Mouse (Mus musculus) myocyte (in vitro differentiated cells): ENCODE data around the gene Schip1. TPM values are rescaled to one million over a fixed set of nuclear protein-coding genes. Genes with fewer than 3 reads are reported as not detected.

Source experiments
- H3K27me3 ChIP-seq: one replicate; pipeline ENCODE4 v1.6.1; 2011; ENCODE audit not compliant: control insufficient read depth, insufficient read depth, insufficient read length
- H3K36me3 ChIP-seq: one replicate; pipeline ENCODE4 v1.6.1; 2011; ENCODE audit not compliant: control insufficient read depth, insufficient read depth
- H3K4me2 ChIP-seq: one replicate; pipeline ENCODE4 v1.6.1; 2011; ENCODE audit warnings: low read depth, control low read depth
- H3K4me3 ChIP-seq: one replicate; pipeline ENCODE4 v1.5.1; 2011; ENCODE audit warnings: mild to moderate bottlenecking, control low read depth, moderate library complexity
- H3K79me2 ChIP-seq: one replicate; pipeline ENCODE4 v1.6.1; 2011; ENCODE audit not compliant: control insufficient read depth, insufficient read depth
- H3ac ChIP-seq: one replicate; pipeline ENCODE4 v1.6.1; 2011; ENCODE audit not compliant: control insufficient read depth, insufficient read length
- CEBPB ChIP-seq: IDR thresholded peaks from 2 replicates; pipeline ENCODE4 v1.6.1; 2011; ENCODE audit warnings: mild to moderate bottlenecking, moderate library complexity; ENCODE audit not compliant: poor library complexity, insufficient read depth, severe bottlenecking
- E2F4 ChIP-seq: IDR thresholded peaks from one replicate; pipeline ENCODE4 v1.6.1; 2011; ENCODE audit warnings: mild to moderate bottlenecking, control low read depth, moderate library complexity; ENCODE audit not compliant: insufficient read depth
- MAX ChIP-seq: IDR thresholded peaks from one replicate; pipeline ENCODE4 v1.6.1; 2011; ENCODE audit warnings: low read depth, mild to moderate bottlenecking, control low read depth
- MYOD1 ChIP-seq, 3 experiments: IDR thresholded peaks; one replicate each; pipeline ENCODE4 v1.6.1; 2011; ENCODE audit warnings: control low read depth in 2 of 3, low read depth in 2 of 3, mild to moderate bottlenecking in 2 of 3, moderate library complexity in 1 of 3; ENCODE audit not compliant: insufficient read length in 2 of 3, control insufficient read depth in 1 of 3
- MYOG ChIP-seq, 3 experiments: IDR thresholded peaks; one replicate each; pipeline ENCODE4 v1.6.1; 2011; ENCODE audit warnings: control low read depth in 2 of 3, low read depth in 2 of 3, mild to moderate bottlenecking in 2 of 3; ENCODE audit not compliant: insufficient read length in 2 of 3, control insufficient read depth in 1 of 3, insufficient read depth in 1 of 3
- POLR2A ChIP-seq: IDR thresholded peaks from one replicate; pipeline ENCODE4 v1.6.1; 2011; ENCODE audit warnings: low read depth, mild to moderate bottlenecking, control low read depth, moderate library complexity; ENCODE audit not compliant: insufficient read length
- POLR2AphosphoS2 ChIP-seq: IDR thresholded peaks from one replicate; pipeline ENCODE4 v1.6.1; 2011; ENCODE audit warnings: low read depth, control low read depth; ENCODE audit not compliant: insufficient read length
- REST ChIP-seq: IDR thresholded peaks from one replicate; pipeline ENCODE4 v1.6.1; 2011; ENCODE audit warnings: mild to moderate bottlenecking, control low read depth, moderate library complexity; ENCODE audit not compliant: insufficient read depth, insufficient read length
- SRF ChIP-seq: IDR thresholded peaks from one replicate; pipeline ENCODE4 v1.6.1; 2011; ENCODE audit warnings: low read depth; ENCODE audit not compliant: control insufficient read depth, insufficient read length
- TCF12 ChIP-seq: IDR thresholded peaks from one replicate; pipeline ENCODE4 v1.6.1; 2011; ENCODE audit warnings: mild to moderate bottlenecking, control low read depth; ENCODE audit not compliant: poor library complexity, insufficient read depth, severe bottlenecking
- TCF3 ChIP-seq: IDR thresholded peaks from one replicate; pipeline ENCODE4 v1.6.1; 2011; ENCODE audit warnings: low read depth, control low read depth; ENCODE audit not compliant: insufficient read length
- USF1 ChIP-seq: IDR thresholded peaks from one replicate; pipeline ENCODE4 v1.6.1; 2011; ENCODE audit warnings: low read depth, mild to moderate bottlenecking, control low read depth, moderate library complexity
- polyA plus RNA-seq: library from polyadenylated mRNA; unstranded; fragments of >200 nt; fragmentation: generic; extraction: Trizol; gene quantifications from one replicate; pipeline ENCODE4 v1.2.1, GENCODE M21; 2012; ENCODE audit warnings: missing spikeins

Schip1 gene
- polyA plus RNA-seq, 1 experiment, result 23.3 TPM

- Histone ChIP-seq H3K4me3 (no peak overlapping the region), H3K36me3 (no peaks in the 10 kb centered on the region), H3ac (no peak overlapping the region), H3K4me2 (no peak overlapping the region), H3K27me3 (no peaks in the 10 kb centered on the region), H3K79me2 (no peaks in the 10 kb centered on the region)
- TF ChIP-seq POLR2A (no peak), MYOG (IDR thresholded peaks at IDR 0.05; ENCODE audit: control insufficient read depth in 1 of 3, insufficient read depth in 1 of 3, insufficient read length in 2 of 3, low read depth in 2 of 3) (no peak), TCF12 (no peak), TCF3 (no peak), SRF (no peak), POLR2AphosphoS2 (no peak), MAX (no peak), CEBPB (no peak), REST (no peak), USF1 (no peak), E2F4 (no peak), MYOD1 (IDR thresholded peaks at IDR 0.05; ENCODE audit: control insufficient read depth in 1 of 3, insufficient read length in 2 of 3, low read depth in 2 of 3) (no peak)
Measured at GRCm38 (mm10) chr3:68393578-68393977, 329.0 kb downstream of the Schip1 start.

- no peaks in the 10 kb centered on the region for H3K36me3 ChIP-seq
- TF ChIP-seq E2F4 (no peak), REST (no peak), TCF12 (no peak), MAX (no peak), SRF (no peak), TCF3 (no peak), POLR2AphosphoS2 (no peak), MYOD1 (IDR thresholded peaks at IDR 0.05; ENCODE audit: control insufficient read depth in 1 of 3, insufficient read length in 2 of 3, low read depth in 2 of 3) (no peak), MYOG (IDR thresholded peaks at IDR 0.05; ENCODE audit: control insufficient read depth in 1 of 3, insufficient read depth in 1 of 3, insufficient read length in 2 of 3, low read depth in 2 of 3) (no peak), CEBPB (no peak)
- no peak overlapping the region for H3ac ChIP-seq
- no peak overlapping the region for H3K4me3 ChIP-seq
- H3K4me2 ChIP-seq, result no peak overlapping the region
- H3K27me3 ChIP-seq, result peaks cover 6% of the 10 kb centered on the region
- no peaks in the 10 kb centered on the region for H3K79me2 ChIP-seq
Measured at GRCm38 (mm10) chr3:68398691-68399090, 334.1 kb downstream of the Schip1 start.

GRCm38 (mm10) chr3:68400121-68400520 is 335.5 kb downstream of the Schip1 start:
- no peak overlapping the region for H3K4me2 ChIP-seq
- TF ChIP-seq POLR2AphosphoS2 (no peak), CEBPB (no peak), POLR2A (no peak), TCF12 (no peak), MYOD1 (IDR thresholded peaks at IDR 0.05; ENCODE audit: control insufficient read depth in 1 of 3, insufficient read length in 2 of 3, low read depth in 2 of 3) (no peak), TCF3 (no peak), REST (no peak), SRF (no peak), MAX (no peak), USF1 (no peak), E2F4 (no peak), MYOG (IDR thresholded peaks at IDR 0.05; ENCODE audit: control insufficient read depth in 1 of 3, insufficient read depth in 1 of 3, insufficient read length in 2 of 3, low read depth in 2 of 3) (no peak)
- no peak overlapping the region for H3K4me3 ChIP-seq
- H3K36me3 ChIP-seq, result no peaks in the 10 kb centered on the region
- H3K79me2 ChIP-seq, result no peaks in the 10 kb centered on the region
- peaks cover 11% of the 10 kb centered on the region for H3K27me3 ChIP-seq
- no peak overlapping the region for H3ac ChIP-seq

GRCm38 (mm10) chr3:68403343-68403742 is 338.7 kb downstream of the Schip1 start:
- Histone ChIP-seq H3K4me3 (no peak overlapping the region), H3K4me2 (no peak overlapping the region), H3K27me3 (peaks cover 11% of the 10 kb centered on the region), H3ac (no peak overlapping the region), H3K36me3 (no peaks in the 10 kb centered on the region), H3K79me2 (no peaks in the 10 kb centered on the region)
- TF ChIP-seq E2F4, result no peak
- TF ChIP-seq POLR2AphosphoS2, result no peak
- no peak for TF ChIP-seq REST
- TF ChIP-seq POLR2A, result no peak
- no peak for TF ChIP-seq MYOG (IDR thresholded peaks at IDR 0.05; ENCODE audit: control insufficient read depth in 1 of 3, insufficient read depth in 1 of 3, insufficient read length in 2 of 3, low read depth in 2 of 3)
- no peak for TF ChIP-seq CEBPB
- no peak for TF ChIP-seq TCF3
- TF ChIP-seq TCF12, result no peak
- no peak for TF ChIP-seq USF1
- no peak for TF ChIP-seq MAX
- no peak for TF ChIP-seq MYOD1 (IDR thresholded peaks at IDR 0.05; ENCODE audit: control insufficient read depth in 1 of 3, insufficient read length in 2 of 3, low read depth in 2 of 3)
- no peak for TF ChIP-seq SRF
